Mouse (Mus musculus) olfactory bulb, adult 2 months (tissue): ENCODE data around the gene Nos1ap. TPM values are rescaled to one million over a fixed set of nuclear protein-coding genes. Genes with fewer than 3 reads are reported as not detected.

Experiments used
- H3K27ac ChIP-seq: fragments of 200-500 bp; 2 replicates; pipeline ENCODE4 v1.5.1; 2012; ENCODE audit warnings: low read depth, low read length; ENCODE audit not compliant: insufficient read depth
- H3K4me1 ChIP-seq: fragments of 200-500 bp; 2 replicates; pipeline ENCODE4 v1.6.1; 2012; ENCODE audit warnings: low read length; ENCODE audit not compliant: control insufficient read depth, insufficient read depth
- H3K4me3 ChIP-seq: fragments of 200-500 bp; 2 replicates; pipeline ENCODE4 v1.5.1; 2012; ENCODE audit warnings: mild to moderate bottlenecking, low read depth, low read length, moderate library complexity; ENCODE audit not compliant: insufficient read depth
- CTCF ChIP-seq: fragments of 200-500 bp; IDR thresholded peaks from 2 replicates; pipeline ENCODE4 v1.5.1; 2012; ENCODE audit warnings: low read depth, mild to moderate bottlenecking, low read length, moderate library complexity; ENCODE audit not compliant: insufficient read depth
- POLR2A ChIP-seq: fragments of 200-500 bp; IDR thresholded peaks from 2 replicates; pipeline ENCODE4 v1.6.1; 2012; ENCODE audit warnings: mild to moderate bottlenecking, low read depth, low read length, moderate library complexity; ENCODE audit not compliant: insufficient read depth
- whole genome bisulfite sequencing: fragments of 180-500 bp; shearing (Covaris S2); methylation state at CpG from one replicate; pipeline ENCODE4 v1.1.7; 2018; 5-methylcytosine and 5-hydroxymethylcytosine counted together
- polyA plus RNA-seq: library from polyadenylated mRNA; stranded (reverse); fragments of >200 nt; gene quantifications from 2 replicates; pipeline ENCODE4 v1.2.4, GENCODE M21; 2012; ENCODE audit warnings: low replicate concordance; ENCODE audit not compliant: missing spikeins, insufficient read depth, insufficient read length

Nos1ap gene
- polyA plus RNA-seq, 1 experiment: not detected

DNA sequence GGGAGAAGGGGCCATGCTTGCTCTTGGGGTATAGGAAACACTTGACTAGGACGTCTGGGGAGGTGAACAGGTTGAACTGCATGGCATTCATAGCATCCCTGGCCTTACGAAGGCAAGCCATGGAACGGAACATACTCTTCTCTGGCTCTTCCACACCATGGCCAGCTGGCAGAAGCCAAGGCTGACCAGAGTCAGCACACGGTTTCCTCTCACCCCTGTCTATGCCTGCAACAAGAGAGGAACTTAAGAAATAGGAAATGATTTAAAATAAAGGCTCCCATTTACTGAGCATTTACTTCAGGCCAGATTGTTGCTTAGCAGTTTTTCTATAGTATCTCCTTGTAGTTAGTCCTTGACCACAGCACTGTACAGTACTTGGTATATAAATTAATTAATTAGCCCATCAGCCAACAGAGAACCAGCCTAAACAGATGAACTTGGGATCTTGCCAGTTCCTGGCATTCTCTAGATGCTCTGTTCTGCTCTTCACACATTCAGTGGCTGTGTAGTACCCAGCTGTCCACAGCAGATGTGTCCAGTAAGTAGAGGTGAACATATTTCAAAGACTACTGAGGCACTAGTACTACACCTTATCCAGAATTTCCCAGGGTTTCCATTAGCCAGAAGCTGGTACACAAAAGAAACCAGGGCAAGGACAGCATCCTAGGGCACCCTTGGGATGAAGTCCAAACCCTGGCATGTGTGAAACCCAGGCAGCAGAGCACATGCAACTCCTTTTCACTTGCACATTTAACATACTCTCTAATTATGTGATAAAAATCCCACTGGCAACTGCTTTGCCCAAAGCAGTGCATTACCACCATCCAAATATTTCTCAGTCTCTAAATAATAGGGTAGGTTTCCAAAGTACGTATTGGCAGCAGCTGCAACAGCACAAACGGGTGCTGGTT is 123.3 kb downstream of the Nos1ap start:
- H3K4me3 ChIP-seq: no peak overlapping the region
- no peak overlapping the region for H3K27ac ChIP-seq
- peaks cover 6% of the 10 kb centered on the region; the same call in 1 of the 2 replicates for H3K4me1 ChIP-seq
- WGBS: 58% methylated on average over 6 of the region's 6 CpGs
- TF ChIP-seq CTCF: no peak
- no peak for TF ChIP-seq POLR2A

DNA sequence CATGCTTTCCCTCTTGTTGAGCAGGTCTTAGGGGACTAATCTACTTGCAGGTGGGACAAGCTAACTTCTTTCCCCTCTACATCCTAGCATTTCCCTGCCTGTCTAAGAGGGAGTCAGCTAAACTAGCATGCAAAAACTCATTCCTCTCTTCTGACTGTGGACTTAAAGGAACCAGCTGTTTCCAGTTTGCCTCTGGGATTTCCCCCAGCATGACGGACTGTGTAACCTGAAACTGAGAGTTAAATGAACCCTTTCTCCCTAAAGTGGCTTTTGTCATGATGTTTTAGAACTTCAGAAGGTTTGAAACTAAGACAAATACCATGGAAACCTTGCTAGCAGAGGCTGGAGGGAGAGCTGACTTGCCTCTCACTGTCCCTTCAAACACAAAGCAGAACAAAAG is 127.5 kb downstream of the Nos1ap start:
- TF ChIP-seq CTCF (no peak), POLR2A (no peak)
- H3K4me3 ChIP-seq: no peak overlapping the region
- no peak overlapping the region for H3K27ac ChIP-seq
- peaks cover 7% of the 10 kb centered on the region for H3K4me1 ChIP-seq
- 100% methylated on average over 1 of the region's 1 CpGs for WGBS

DNA sequence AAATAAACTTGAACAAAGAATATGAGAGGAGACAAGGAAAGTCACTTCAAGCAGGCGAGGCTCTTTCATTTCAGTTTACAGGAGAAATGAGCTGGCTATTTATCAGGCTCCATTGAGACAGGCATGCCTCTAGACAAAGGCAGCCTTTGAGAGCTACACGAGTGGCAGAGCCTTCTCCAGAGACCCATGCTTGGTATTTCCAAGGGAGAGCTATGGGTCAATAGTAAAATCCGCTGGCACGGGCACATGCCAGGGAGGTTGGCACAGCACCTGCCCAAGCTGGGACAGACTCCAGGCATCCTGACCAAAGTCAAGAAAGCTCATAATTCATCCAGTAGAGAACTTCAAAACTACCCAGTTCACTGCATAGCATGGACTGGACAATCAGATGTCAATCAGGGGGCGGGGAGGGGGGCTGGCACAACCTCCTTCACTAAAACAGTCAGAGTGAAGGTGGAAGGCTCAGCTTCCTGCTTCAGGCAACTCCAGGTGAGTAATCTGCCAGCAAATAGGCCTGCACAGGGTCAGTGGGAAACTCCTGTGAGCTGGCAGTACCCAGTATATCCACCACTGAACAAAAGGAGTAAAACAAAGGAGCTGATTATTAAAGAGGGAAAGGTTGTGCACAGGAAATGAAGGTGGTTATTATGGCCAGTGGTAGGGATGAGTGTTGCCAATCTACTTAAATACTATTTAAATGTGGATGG is 129.6 kb downstream of the Nos1ap start:
- TF ChIP-seq POLR2A (no peak), CTCF (no peak)
- peaks cover 7% of the 10 kb centered on the region for H3K4me1 ChIP-seq
- no peak overlapping the region for H3K4me3 ChIP-seq
- WGBS: 65% methylated on average over 5 of the region's 5 CpGs
- H3K27ac ChIP-seq: no peak overlapping the region

DNA sequence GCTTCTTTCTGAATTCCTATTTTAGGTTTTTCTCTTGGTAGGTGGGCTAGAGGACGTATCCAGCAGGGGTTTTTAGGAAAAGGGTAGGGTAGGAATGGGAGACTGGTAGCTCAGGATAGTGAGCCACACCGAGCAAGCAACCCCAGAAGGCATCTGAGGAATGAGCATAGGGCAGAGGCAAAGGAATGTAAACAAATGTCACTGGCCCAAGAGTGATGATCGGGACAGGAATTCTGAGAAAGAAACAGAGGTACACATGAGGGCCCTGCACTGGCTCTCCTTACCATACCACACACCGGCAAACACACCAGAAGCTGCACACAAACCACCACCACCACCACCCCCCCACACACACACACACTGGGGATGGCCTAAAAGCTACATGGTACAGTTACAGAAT is 132.0 kb downstream of the Nos1ap start:
- no peak overlapping the region for H3K4me3 ChIP-seq
- H3K4me1 ChIP-seq: peaks cover 14% of the 10 kb centered on the region
- no peak for TF ChIP-seq CTCF
- no peak for TF ChIP-seq POLR2A
- H3K27ac ChIP-seq: no peak overlapping the region
- WGBS: 94% methylated on average over 4 of the region's 4 CpGs

DNA sequence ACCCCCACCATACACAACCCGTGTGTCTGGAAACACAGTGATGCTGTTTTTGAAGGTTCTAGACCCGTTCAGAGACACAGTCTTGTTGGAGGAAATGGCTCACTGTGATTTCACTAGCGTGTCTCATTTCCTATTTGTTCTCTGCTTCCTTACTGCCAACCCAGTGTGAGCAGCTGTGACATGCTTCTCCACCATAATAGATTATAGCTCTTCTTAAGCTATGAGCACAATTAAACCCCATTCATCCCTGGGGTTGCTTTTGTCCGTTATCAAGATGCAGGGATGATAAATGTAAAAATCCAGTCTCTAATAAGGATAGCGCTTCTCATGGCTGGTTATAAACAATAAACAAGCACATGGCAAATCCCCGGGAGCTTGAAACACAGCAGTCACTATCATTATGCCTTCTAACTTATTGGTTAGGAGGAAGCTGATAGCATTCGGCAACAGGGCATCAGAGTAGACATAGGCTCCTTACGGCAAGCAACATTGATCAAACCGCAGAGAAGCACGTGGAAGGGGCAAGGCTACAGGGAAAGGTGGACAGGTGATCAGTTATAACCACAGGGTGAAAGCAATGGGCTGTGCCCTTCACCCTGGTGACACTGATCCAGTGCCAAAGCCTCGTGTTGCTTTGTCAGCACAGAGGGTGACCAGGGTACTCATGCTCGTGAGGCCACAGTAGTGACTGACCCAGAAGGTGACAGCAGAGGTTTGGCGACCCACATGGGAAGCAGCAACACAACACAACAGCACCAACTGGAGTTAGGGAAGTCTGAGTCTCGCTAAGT is 133.6 kb downstream of the Nos1ap start:
- Histone ChIP-seq H3K4me1 (peaks cover 14% of the 10 kb centered on the region), H3K27ac (no peak overlapping the region), H3K4me3 (no peak overlapping the region)
- no peak for TF ChIP-seq POLR2A
- TF ChIP-seq CTCF: no peak
- 76% methylated on average over 14 of the region's 14 CpGs for WGBS

DNA sequence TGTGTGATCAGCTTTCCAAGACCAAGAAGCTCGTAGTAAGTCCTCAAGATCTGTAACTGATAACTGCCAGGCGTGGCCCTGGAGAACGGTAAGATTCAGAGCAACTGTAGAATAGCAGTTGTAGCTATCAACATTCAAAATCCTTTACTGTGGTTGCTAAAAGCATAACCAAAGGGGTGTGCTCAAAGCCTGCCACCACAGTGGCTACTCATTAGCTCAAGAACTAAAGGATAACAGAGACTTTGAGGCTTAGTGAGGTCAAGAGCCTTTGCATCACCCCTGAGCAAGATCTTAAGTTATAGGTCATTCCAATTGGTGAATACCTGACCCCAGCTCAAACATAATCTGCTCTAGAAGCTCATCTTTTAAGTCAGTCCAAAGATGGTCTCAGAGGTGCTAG is 134.3 kb downstream of the Nos1ap start:
- H3K27ac ChIP-seq: no peak overlapping the region
- TF ChIP-seq POLR2A (no peak), CTCF (no peak)
- WGBS: 94% methylated on average over 3 of the region's 3 CpGs
- no peak overlapping the region for H3K4me3 ChIP-seq
- peaks cover 14% of the 10 kb centered on the region for H3K4me1 ChIP-seq

DNA sequence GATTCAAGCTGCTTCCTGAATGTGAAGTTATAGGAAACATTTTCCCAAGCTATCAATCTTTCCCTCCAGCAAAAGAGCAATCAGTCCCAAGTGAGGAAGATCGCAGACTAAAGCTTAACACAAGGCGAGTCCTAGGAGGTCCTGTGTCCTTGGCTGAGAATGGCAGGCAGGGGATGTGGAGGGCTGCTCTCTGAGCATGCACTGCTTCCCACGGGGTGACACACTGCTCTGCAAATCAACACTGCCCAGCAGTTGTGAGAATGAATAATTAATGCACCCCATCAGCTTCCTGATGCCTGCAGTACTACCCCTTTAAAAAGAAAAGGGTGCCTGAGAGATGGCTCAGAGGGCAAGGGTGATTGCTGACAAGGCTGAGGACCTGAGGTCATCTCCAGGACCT is 136.2 kb downstream of the Nos1ap start:
- no peak overlapping the region for H3K4me3 ChIP-seq
- WGBS: 62% methylated on average over 3 of the region's 3 CpGs
- H3K4me1 ChIP-seq: peaks cover 11% of the 10 kb centered on the region
- H3K27ac ChIP-seq: no peak overlapping the region
- TF ChIP-seq CTCF: no peak
- no peak for TF ChIP-seq POLR2A

DNA sequence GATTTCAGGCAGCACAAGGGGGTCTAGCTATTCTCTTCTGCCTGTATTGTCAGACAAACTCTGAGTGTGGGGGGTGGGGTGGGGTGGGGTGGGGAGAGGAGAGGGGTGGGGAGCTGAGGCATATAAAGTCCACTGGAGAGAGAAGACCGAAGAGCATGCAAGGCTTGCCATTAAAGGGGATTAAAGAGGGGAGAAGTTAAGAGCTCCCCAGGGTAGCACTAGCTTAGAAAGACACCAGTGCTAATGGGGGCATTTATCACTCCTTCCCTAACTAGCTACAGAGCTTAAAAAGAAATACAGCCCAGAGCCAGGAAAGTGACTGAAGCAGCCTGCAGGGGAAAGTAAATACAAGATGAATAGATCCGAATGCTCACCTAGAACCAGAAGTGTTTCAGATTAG is 141.4 kb downstream of the Nos1ap start:
- no peak overlapping the region for H3K4me3 ChIP-seq
- 87% methylated on average over 2 of the region's 2 CpGs for WGBS
- H3K4me1 ChIP-seq: peaks cover 11% of the 10 kb centered on the region
- no peak for TF ChIP-seq CTCF
- TF ChIP-seq POLR2A: no peak
- no peak overlapping the region for H3K27ac ChIP-seq
